Mouse (Mus musculus): ENCODE measurements around the gene Gfod1.

The Gfod1 gene

GRCm38 (mm10) chr13:43146515-43147258, 157.3 kb downstream of the Gfod1 start:
- DNase-seq = peak; percentile 46
